Mouse (Mus musculus) liver, adult 10 weeks (tissue): ENCODE measurements around the gene Vmn1r27. TPM values are rescaled to one million over a fixed set of nuclear protein-coding genes. Genes with fewer than 3 reads are reported as not detected.

Experiments
- polyA plus RNA-seq: library from polyadenylated mRNA; stranded (reverse); fragments of 350-450 nt; fragmentation: Illumina TruSeq; extraction: RNeasy Lipid Tissue Mini Kit (QIAGEN cat#74804); gene quantifications from one replicate; pipeline ENCODE4 v1.2.3, GENCODE M21; 2014; ENCODE audit warnings: low read depth, low replicate concordance

Gene Vmn1r27
- not detected for polyA plus RNA-seq

GRCm38 (mm10) chr6:58218721-58219120 lies at the start of gene Vmn1r27:
TSS of gene Vmn1r27 (minus strand) at chr6:58218821.

GRCm38 (mm10) chr6:58261737-58262136 lies 43.1 kb upstream of the Vmn1r27 start, which contains the start of gene Vmn1r28:
TSS of gene Vmn1r28 (plus strand) at chr6:58262037.

Other genes with a start within 250 kb of the Vmn1r27 start
- gene Vmn1r25, start 238.0 kb downstream of the Vmn1r27 start, polyA plus RNA-seq = not detected
- not detected for gene Vmn1r26, start 203.7 kb downstream of the Vmn1r27 start, polyA plus RNA-seq
- gene Vmn1r28, start 43.2 kb upstream of the Vmn1r27 start, polyA plus RNA-seq = not detected
- gene Vmn1r29, start 82.7 kb upstream of the Vmn1r27 start, polyA plus RNA-seq = not detected
- not detected for gene Vmn1r30, start 224.6 kb upstream of the Vmn1r27 start, polyA plus RNA-seq